Comparison of ENCODE assay signal across 8 mouse cellular contexts in genomic region chr7:46396928-46397731, GRCm38 (mm10). TPM values are rescaled to one million over a fixed set of nuclear protein-coding genes. Genes with fewer than 3 reads are reported as not detected.
DNase-seq lines count a peak whose midpoint lies in the region; ATAC-seq and TF ChIP-seq lines count a peak whose summit lies in the region.

No protein-coding gene starts in this region.

- peaks cover 28% of the 10 kb centered on the region for H3K4me1 ChIP-seq in kidney, embryonic 15.5 days
- H3K4me1 ChIP-seq in cerebellum, adult 2 months (ENCODE audit: control insufficient read depth, insufficient read depth, low read length) = peaks cover 25% of the 10 kb centered on the region
- H3K4me1 ChIP-seq in hindbrain, embryonic 13.5 days (replicated peaks) = peaks cover 68% of the 10 kb centered on the region
- peaks cover 23% of the 10 kb centered on the region for H3K4me1 ChIP-seq in limb, embryonic 15.5 days

- DNase-seq in kidney, adult 8-10 months = no peak
- peak; percentile 74 to 78 for DNase-seq in cerebellum, adult 2 months
- peak; percentile 82 for DNase-seq in right cerebral cortex, postnatal 14 days
- DNase-seq in spleen, postnatal 4 days (ENCODE audit: low spot score in 2 of 2) = no peak

- WGBS in kidney, embryonic 15.5 days = 2% methylated on average over 63 of the region's 64 CpGs
- under 1% methylated on average over 64 of the region's 64 CpGs for WGBS in cerebellum, adult 2 months
- 1% methylated on average over 62 of the region's 64 CpGs for WGBS in hindbrain, embryonic 13.5 days
- 1% methylated on average over 63 of the region's 64 CpGs for WGBS in limb, embryonic 15.5 days

- no peak overlapping the region for H3K9ac ChIP-seq in kidney, embryonic 15.5 days
- peak overlapping the region; percentile 97 for H3K9ac ChIP-seq in hindbrain, embryonic 13.5 days
- no peak overlapping the region for H3K9ac ChIP-seq in limb, embryonic 15.5 days

- peak overlapping the region; percentile 97 for H3K4me2 ChIP-seq in kidney, embryonic 15.5 days
- peak overlapping the region; percentile 77 for H3K4me2 ChIP-seq in hindbrain, embryonic 13.5 days
- H3K4me2 ChIP-seq in limb, embryonic 15.5 days = peak overlapping the region; percentile 92

- no peak; the same call in 1 of the 2 replicates for ATAC-seq in kidney, embryonic 15.5 days (replicated peaks; ENCODE audit: low FRiP score)
- peak; percentile 62 for ATAC-seq in hindbrain, embryonic 13.5 days (ENCODE audit: low FRiP score)
- no peak for ATAC-seq in limb, embryonic 15.5 days (ENCODE audit: insufficient number of reproducible peaks, low FRiP score, low TSS enrichment, low read depth)
- ATAC-seq in monocyte, adult 5-6 weeks (replicated peaks; ENCODE audit: insufficient number of reproducible peaks, low FRiP score, low TSS enrichment, poor library complexity, severe bottlenecking) = no peak

- no peaks in the 10 kb centered on the region for H3K36me3 ChIP-seq in kidney, embryonic 15.5 days
- H3K36me3 ChIP-seq in hindbrain, embryonic 13.5 days = no peaks in the 10 kb centered on the region
- no peaks in the 10 kb centered on the region for H3K36me3 ChIP-seq in limb, embryonic 15.5 days

- TF ChIP-seq POLR2A in cerebellum, adult 2 months (IDR thresholded peaks at IDR 0.05; ENCODE audit: borderline replicate concordance, insufficient read depth, low read length) = 0 out of 2 replicates have a peak, but pooled peaks have one; percentile 14

- H3K27me3 ChIP-seq in kidney, embryonic 15.5 days = peaks cover 81% of the 10 kb centered on the region
- H3K27me3 ChIP-seq in cerebellum, adult 2 months (ENCODE audit: control insufficient read depth, insufficient read depth, low read length) = no peaks in the 10 kb centered on the region
- H3K27me3 ChIP-seq in hindbrain, embryonic 13.5 days = peaks cover 55% of the 10 kb centered on the region
- H3K27me3 ChIP-seq in limb, embryonic 15.5 days = peaks cover 79% of the 10 kb centered on the region

- TF ChIP-seq CTCF in cerebellum, adult 2 months (IDR thresholded peaks at IDR 0.05; ENCODE audit: borderline replicate concordance, insufficient read depth, low read depth, low read length) = peak; percentile 19; the same call in 1 of the 2 replicates

- peak overlapping the region; percentile 50 for H3K4me3 ChIP-seq in kidney, embryonic 15.5 days (replicated peaks)
- peak overlapping the region; percentile 96 for H3K4me3 ChIP-seq in cerebellum, adult 2 months (replicated peaks; ENCODE audit: insufficient read depth, low read depth, low read length)
- H3K4me3 ChIP-seq in hindbrain, embryonic 13.5 days = peak overlapping the region; percentile 90
- H3K4me3 ChIP-seq in limb, embryonic 15.5 days = peak overlapping the region; percentile 49

- no peaks in the 10 kb centered on the region for H3K9me3 ChIP-seq in kidney, embryonic 15.5 days (replicated peaks)
- no peaks in the 10 kb centered on the region for H3K9me3 ChIP-seq in hindbrain, embryonic 13.5 days
- no peaks in the 10 kb centered on the region for H3K9me3 ChIP-seq in limb, embryonic 15.5 days

- no peak overlapping the region for H3K27ac ChIP-seq in kidney, embryonic 15.5 days
- H3K27ac ChIP-seq in cerebellum, adult 2 months (ENCODE audit: insufficient read depth, low read length) = peak overlapping the region; percentile 99
- H3K27ac ChIP-seq in hindbrain, embryonic 13.5 days = peak overlapping the region; percentile 94
- H3K27ac ChIP-seq in limb, embryonic 15.5 days = no peak overlapping the region

RNA-seq across cellular contexts. Expression of gene Kcnc1, which starts 0.8 kb away (rescaled TPM):
- polyA plus RNA-seq in kidney, embryonic 15.5 days (2015; fragmentation: Nextera tagmentation; extraction: Ambion mirVana) = 0.06 and 0.10 TPM in 2 replicates
- polyA plus RNA-seq in cerebellum, adult 2 months (2012; rRNA removed) = 325 and 338 TPM in 2 replicates
- 9.6 and 9.7 TPM in 2 replicates for polyA plus RNA-seq in hindbrain, embryonic 13.5 days (2015; fragmentation: Nextera tagmentation; extraction: Ambion mirVana)
- polyA plus RNA-seq in limb, embryonic 15.5 days (2015; fragmentation: Nextera tagmentation; extraction: Ambion mirVana) = 0.37 and 0.45 TPM in 2 replicates
- total RNA-seq in monocyte, adult 5-6 weeks (2017) = 0.11 to 0.19 TPM in 2 of 3 replicates, not detected in the other

RNA-seq across cellular contexts. Expression of gene Myod1, which starts 20.9 kb away (rescaled TPM):
- polyA plus RNA-seq in kidney, embryonic 15.5 days (2015; fragmentation: Nextera tagmentation; extraction: Ambion mirVana) = 2.2 and 3.1 TPM in 2 replicates
- 0.08 TPM in 1 of 2 replicates, not detected in the other for polyA plus RNA-seq in cerebellum, adult 2 months (2012; rRNA removed)
- 0.94 and 1.4 TPM in 2 replicates for polyA plus RNA-seq in hindbrain, embryonic 13.5 days (2015; fragmentation: Nextera tagmentation; extraction: Ambion mirVana)
- polyA plus RNA-seq in limb, embryonic 15.5 days (2015; fragmentation: Nextera tagmentation; extraction: Ambion mirVana) = 35.8 and 56.9 TPM in 2 replicates
- total RNA-seq in monocyte, adult 5-6 weeks (2017) = not detected in 3 replicates

Comparison
In these comparisons a context has a peak if more than half of its experiments do, and no peak if none do; other contexts are left out.
1. H3K27ac ChIP-seq: peak in cerebellum, adult 2 months (single experiment) and hindbrain, embryonic 13.5 days (single experiment); none in kidney, embryonic 15.5 days (single experiment) and limb, embryonic 15.5 days (single experiment).
2. DNase-seq: peak in cerebellum, adult 2 months (2 of 2) and right cerebral cortex, postnatal 14 days (single experiment); none in kidney, adult 8-10 months (0 of 2) and spleen, postnatal 4 days (0 of 2).
3. RNA of gene Kcnc1, which starts 0.8 kb away (polyA plus RNA-seq): 325 to 338 TPM in cerebellum, adult 2 months; 9.6 to 9.7 TPM in hindbrain, embryonic 13.5 days, 0.37 to 0.45 TPM in limb, embryonic 15.5 days and 0.06 to 0.10 TPM in kidney, embryonic 15.5 days; every median in the first group is over 10 times any median in the second.
4. Peak in every context shown above with its lines, with median percentiles within 50 percentile points of each other: H3K4me2 ChIP-seq and H3K4me3 ChIP-seq.